Mouse (Mus musculus) embryonic stem cell, embryonic (primary cell): Measurements from ENCODE around the gene Lhfp.

Experiments used
- CTCF ChIA-PET, 4 experiments: fragments of 300-600 bp in 2 of 4; fragments of 350-600 bp in 2 of 4; sonication (Branson Sonifier 250); formaldehyde crosslinking; loops; one replicate each; lab custom pipeline; 2022; ENCODE audit warnings: inconsistent platforms in 2 of 4; lab: Charles Lee
- POLR2A ChIA-PET, 4 experiments: fragments of 300-600 bp in 2 of 4; fragments of 350-600 bp in 2 of 4; sonication (Branson Sonifier 250); formaldehyde crosslinking; loops; one replicate each; lab custom pipeline; 2022; ENCODE audit warnings: antibody characterized with exemption in 4 of 4, inconsistent platforms in 1 of 4; lab: Charles Lee

Gene Lhfp

GRCm38 (mm10) chr3:53066095-53066372 is 24.7 kb downstream of the Lhfp start:
- ChIA-PET CTCF (interaction anchor here in 2 of 4 experiments (0.6 to 1.0 kb wide), 3 partner anchors 14 to 243 kb away, joined by 3 to 4 read pairs (median 3); no protein-coding TSS in a partner anchor), POLR2A (interaction anchor here in 2 of 4 experiments (0.6 to 0.9 kb wide), 2 partner anchors 9 to 1662 kb away, joined by 3 read pairs; no protein-coding TSS in a partner anchor)

- POLR2A ChIA-PET, result interaction anchor here in 2 of 4 experiments (0.7 kb wide), 2 partner anchors 16 to 56 kb away, joined by 3 to 4 read pairs; no protein-coding TSS in a partner anchor
- CTCF ChIA-PET, result interaction anchor here in 1 of 4 experiments (0.7 kb wide), 1 partner anchor 12 kb away, joined by 4 read pairs; no protein-coding TSS in a partner anchor
Observed at GRCm38 (mm10) chr3:53068399-53068798, 27.1 kb downstream of the Lhfp start.

- ChIA-PET CTCF (no interaction called here), POLR2A (interaction anchor here in 1 of 4 experiments (1.0 kb wide), 1 partner anchor 8 kb away, joined by 3 read pairs; no protein-coding TSS in a partner anchor)
Observed at GRCm38 (mm10) chr3:53074264-53074663, 32.9 kb downstream of the Lhfp start.

GRCm38 (mm10) chr3:53074761-53075160 is 33.4 kb downstream of the Lhfp start:
- ChIA-PET CTCF (no interaction called here), POLR2A (interaction anchor here in 1 of 4 experiments (1.0 kb wide), 1 partner anchor 9 kb away, joined by 3 read pairs; no protein-coding TSS in a partner anchor)

- POLR2A ChIA-PET, result no interaction called here
- CTCF ChIA-PET, result no interaction called here
Observed at GRCm38 (mm10) chr3:53080286-53080685, 39.0 kb downstream of the Lhfp start.

GRCm38 (mm10) chr3:53080710-53081109 is 39.4 kb downstream of the Lhfp start:
- ChIA-PET POLR2A (no interaction called here), CTCF (interaction anchor here in 2 of 4 experiments (0.6 kb wide), 2 partner anchors 12 to 14 kb away, joined by 4 to 7 read pairs; no protein-coding TSS in a partner anchor)

GRCm38 (mm10) chr3:53083717-53084116 is 42.4 kb downstream of the Lhfp start:
- POLR2A ChIA-PET, result no interaction called here
- CTCF ChIA-PET, result interaction anchor here in 1 of 4 experiments (0.6 kb wide), 1 partner anchor 51 kb away, joined by 6 read pairs; no protein-coding TSS in a partner anchor

GRCm38 (mm10) chr3:53084806-53085205 is 43.5 kb downstream of the Lhfp start:
- POLR2A ChIA-PET, result interaction anchor here in 1 of 4 experiments (0.6 kb wide), 1 partner anchor 822 kb away, joined by 3 read pairs; no protein-coding TSS in a partner anchor
- CTCF ChIA-PET, result no interaction called here

GRCm38 (mm10) chr3:53086481-53087155 is 45.3 kb downstream of the Lhfp start:
- POLR2A ChIA-PET, result no interaction called here
- CTCF ChIA-PET, result no interaction called here

GRCm38 (mm10) chr3:53087156-53087805 is 46.0 kb downstream of the Lhfp start:
- ChIA-PET CTCF (no interaction called here), POLR2A (no interaction called here)

GRCm38 (mm10) chr3:53089921-53090320 is 48.6 kb downstream of the Lhfp start:
- CTCF ChIA-PET, result interaction anchor here in 1 of 4 experiments (0.6 kb wide), 1 partner anchor 9 kb away, joined by 3 read pairs; no protein-coding TSS in a partner anchor
- POLR2A ChIA-PET, result no interaction called here

- ChIA-PET POLR2A (no interaction called here), CTCF (no interaction called here)
Observed at GRCm38 (mm10) chr3:53100210-53100609, 58.9 kb downstream of the Lhfp start.

GRCm38 (mm10) chr3:53100803-53101202 is 59.5 kb downstream of the Lhfp start:
- ChIA-PET POLR2A (interaction anchor here in 1 of 4 experiments (0.7 kb wide), 1 partner anchor 34 kb away, joined by 3 read pairs; no protein-coding TSS in a partner anchor), CTCF (no interaction called here)

- POLR2A ChIA-PET, result interaction anchor here in 3 of 4 experiments (0.6 to 1.3 kb wide), 4 partner anchors 9 to 453 kb away, joined by 3 read pairs; no protein-coding TSS in a partner anchor
- CTCF ChIA-PET, result interaction anchor here in 2 of 4 experiments (0.5 to 2.0 kb wide), 2 partner anchors 73 to 139 kb away, joined by 3 to 6 read pairs; no protein-coding TSS in a partner anchor
Observed at GRCm38 (mm10) chr3:53101711-53102110, 60.4 kb downstream of the Lhfp start.

- CTCF ChIA-PET, result interaction anchor here in 2 of 4 experiments (0.5 to 2.0 kb wide), 2 partner anchors 73 to 139 kb away, joined by 3 to 6 read pairs; no protein-coding TSS in a partner anchor
- POLR2A ChIA-PET, result interaction anchor here in 3 of 4 experiments (0.6 to 1.3 kb wide), 7 partner anchors 9 to 453 kb away, joined by 3 to 7 read pairs (median 3); no protein-coding TSS in a partner anchor
Observed at GRCm38 (mm10) chr3:53102131-53102756, 60.9 kb downstream of the Lhfp start.

GRCm38 (mm10) chr3:53102757-53103153 is 61.4 kb downstream of the Lhfp start:
- POLR2A ChIA-PET, result interaction anchor here in 3 of 4 experiments (0.7 to 1.3 kb wide), 5 partner anchors 8 to 1361 kb away, joined by 3 to 7 read pairs (median 3); no protein-coding TSS in a partner anchor
- CTCF ChIA-PET, result interaction anchor here in 2 of 4 experiments (0.6 to 2.0 kb wide), 2 partner anchors 74 to 132 kb away, joined by 6 to 7 read pairs; no protein-coding TSS in a partner anchor

- CTCF ChIA-PET, result no interaction called here
- POLR2A ChIA-PET, result interaction anchor here in 1 of 4 experiments (0.8 kb wide), 1 partner anchor 1062 kb away, joined by 3 read pairs; no protein-coding TSS in a partner anchor
Observed at GRCm38 (mm10) chr3:53108594-53109373, 67.5 kb downstream of the Lhfp start.

GRCm38 (mm10) chr3:53109879-53110278 is 68.6 kb downstream of the Lhfp start:
- ChIA-PET CTCF (no interaction called here), POLR2A (interaction anchor here in 1 of 4 experiments (0.8 to 0.9 kb wide), 2 partner anchors 11 to 99 kb away, joined by 3 read pairs; no protein-coding TSS in a partner anchor)
